18 mouse cellular contexts compared by ENCODE assay signal in genomic region chr12:30334502-30334901, GRCm38 (mm10). TPM values are rescaled to one million over a fixed set of nuclear protein-coding genes. Genes with fewer than 3 reads are reported as not detected.
"Had no signal": no experiment of that assay in that cellular context is flagged by ENCODE, and none has a peak within 500 bp of the region (broad histone marks: within the 10 kb centered on the region; RNA-seq: fewer than 3 reads in every experiment).

No protein-coding gene starts in this region.

- H3K9me3 ChIP-seq: neural tube, embryonic 13.5 days; neural tube, embryonic 15.5 days; stomach, embryonic 15.5 days had no signal

- H3K36me3 ChIP-seq: neural tube, embryonic 13.5 days; neural tube, embryonic 15.5 days; stomach, embryonic 15.5 days had no signal

- H3K9ac ChIP-seq: neural tube, embryonic 13.5 days; neural tube, embryonic 15.5 days; stomach, embryonic 15.5 days had no signal

- H3K4me2 ChIP-seq: neural tube, embryonic 13.5 days; neural tube, embryonic 15.5 days; stomach, embryonic 15.5 days had no signal

- DNase-seq: retina, postnatal 1 day; right cerebral cortex, adult 18-20 months; right cerebral cortex, postnatal 14 days; right cerebral cortex, postnatal 25 days; right cerebral cortex, postnatal 4 days; spleen, adult 18-20 months; thymus, adult 18-20 months; thymus, adult 2 months; thymus, postnatal 14 days; thymus, postnatal 25 days; thymus, postnatal 36 days; thymus, postnatal 4 days had no signal

- H3K27me3 ChIP-seq: neural tube, embryonic 13.5 days; neural tube, embryonic 15.5 days; stomach, embryonic 15.5 days had no signal

- H3K4me1 ChIP-seq: stomach, embryonic 15.5 days had no signal

- H3K4me3 ChIP-seq: neural tube, embryonic 13.5 days; neural tube, embryonic 15.5 days; stomach, embryonic 15.5 days had no signal

- H3K27ac ChIP-seq: neural tube, embryonic 13.5 days; neural tube, embryonic 15.5 days; stomach, embryonic 15.5 days; stomach, postnatal 0 days had no signal

RNA-seq across cellular contexts. Expression of gene Sntg2, which starts 38.7 kb away (rescaled TPM):
- total RNA-seq: neutrophil, adult 5-6 weeks had no signal
- polyA plus RNA-seq: thymus, postnatal 0 days had no signal
